Mouse (Mus musculus) gastrocnemius, adult 18-20 months (tissue): Measurements from ENCODE around the gene Dtymk. TPM values are rescaled to one million over a fixed set of nuclear protein-coding genes. Genes with fewer than 3 reads are reported as not detected.
"Not testable (repeated sequence)": the region's sequence is repeated elsewhere in the genome, so short reads cannot be mapped to it uniquely, and the experiment has no call there.

Experiments
- DNase-seq: peaks from one replicate; pipeline ENCODE4 v3.0.0; 2021; ENCODE audit warnings: low spot score
- long read RNA-seq, 2 experiments: library from polyadenylated mRNA; stranded (forward); transcript quantifications; one replicate each; pipeline ENCODE4 v2.0.0; 2021
- total RNA-seq, 2 experiments: library from RNA; stranded (reverse); gene quantifications; 2 replicates each; pipeline ENCODE4 v1.2.3; 2021

Gene Dtymk
- 10 to 100 TPM; 15.1 to 16.1 TPM for total RNA-seq
- long read RNA-seq, experiment 1, transcript Dtymk-202 (2 exons, 1,055 nt), result minor isoform, 7 of 25 reads
- long read RNA-seq, experiment 1, transcript Dtymk-201 (5 exons, 1,003 nt), result major isoform, 13 of 25 reads
- long read RNA-seq, experiment 1, partial matches to known transcripts, result 2 of 25 reads
- long read RNA-seq, experiment 1, other reads (novel, unspliced or antisense), result 3 of 25 reads
- long read RNA-seq, experiment 2, transcript Dtymk-202 (2 exons, 1,055 nt), result major isoform, 12 of 30 reads
- long read RNA-seq, experiment 2, partial matches to known transcripts, result 6 of 30 reads
- long read RNA-seq, experiment 2, other reads (novel, unspliced or antisense), result 9 of 30 reads

- DNase-seq, result peak; percentile 92
Observed at GRCm38 (mm10) chr1:93801741-93802238, at the start of gene Dtymk. Gene Dtymk (minus strand): TSS chr1:93801934.

- DNase-seq, result not testable (repeated sequence)
Observed at GRCm38 (mm10) chr1:93845766-93846366, 44.1 kb upstream of the Dtymk start.

GRCm38 (mm10) chr1:93838569-93838968 lies 36.8 kb upstream of the Dtymk start:
- DNase-seq, result not testable (repeated sequence)

GRCm38 (mm10) chr1:93837335-93837734 lies 35.6 kb upstream of the Dtymk start:
- no peak for DNase-seq

- DNase-seq, result no peak
Observed at GRCm38 (mm10) chr1:93836532-93836913, 34.8 kb upstream of the Dtymk start.

GRCm38 (mm10) chr1:93835876-93836531 lies 34.3 kb upstream of the Dtymk start:
- no peak for DNase-seq

GRCm38 (mm10) chr1:93835211-93835610 lies 33.5 kb upstream of the Dtymk start:
- no peak for DNase-seq

GRCm38 (mm10) chr1:93834671-93835150 lies 33.0 kb upstream of the Dtymk start:
- no peak for DNase-seq

- DNase-seq, result not testable (repeated sequence)
Observed at GRCm38 (mm10) chr1:93832754-93833360, 31.1 kb upstream of the Dtymk start.

- no peak for DNase-seq
Observed at GRCm38 (mm10) chr1:93826540-93826835, 24.8 kb upstream of the Dtymk start.

- DNase-seq, result no peak
Observed at GRCm38 (mm10) chr1:93825771-93826539, 24.2 kb upstream of the Dtymk start.

GRCm38 (mm10) chr1:93825105-93825674 lies 23.5 kb upstream of the Dtymk start:
- DNase-seq, result peak; percentile 95

- no peak for DNase-seq
Observed at GRCm38 (mm10) chr1:93824609-93825008, 22.9 kb upstream of the Dtymk start, which contains the start of gene D2hgdh. Gene D2hgdh (plus strand): TSS chr1:93824909.

GRCm38 (mm10) chr1:93823796-93824495 lies 22.2 kb upstream of the Dtymk start:
- DNase-seq, result no peak

GRCm38 (mm10) chr1:93818722-93819121 lies 17.0 kb upstream of the Dtymk start:
- DNase-seq, result no peak

GRCm38 (mm10) chr1:93817823-93818532 lies 16.2 kb upstream of the Dtymk start:
- no peak for DNase-seq

- no peak for DNase-seq
Observed at GRCm38 (mm10) chr1:93811495-93812039, 9.8 kb upstream of the Dtymk start.

GRCm38 (mm10) chr1:93810011-93810410 lies 8.3 kb upstream of the Dtymk start:
- DNase-seq, result no peak

- DNase-seq, result no peak
Observed at GRCm38 (mm10) chr1:93808871-93809270, 7.1 kb upstream of the Dtymk start.
